Mouse (Mus musculus): ENCODE results near the gene Shkbp1. TPM values are rescaled to one million over a fixed set of nuclear protein-coding genes. Genes with fewer than 3 reads are reported as not detected.

Shkbp1 gene
- 0.99 TPM for polyA plus RNA-seq (2014; fragmentation: Illumina TruSeq; extraction: RNeasy Lipid Tissue Mini Kit (QIAGEN cat#74804); ENCODE audit: low read depth, low replicate concordance)

GRCm38 (mm10) chr7:27355745-27356240 lies at the start of gene Shkbp1:
Gene Shkbp1 (minus strand): TSS chr7:27356019.

DNA sequence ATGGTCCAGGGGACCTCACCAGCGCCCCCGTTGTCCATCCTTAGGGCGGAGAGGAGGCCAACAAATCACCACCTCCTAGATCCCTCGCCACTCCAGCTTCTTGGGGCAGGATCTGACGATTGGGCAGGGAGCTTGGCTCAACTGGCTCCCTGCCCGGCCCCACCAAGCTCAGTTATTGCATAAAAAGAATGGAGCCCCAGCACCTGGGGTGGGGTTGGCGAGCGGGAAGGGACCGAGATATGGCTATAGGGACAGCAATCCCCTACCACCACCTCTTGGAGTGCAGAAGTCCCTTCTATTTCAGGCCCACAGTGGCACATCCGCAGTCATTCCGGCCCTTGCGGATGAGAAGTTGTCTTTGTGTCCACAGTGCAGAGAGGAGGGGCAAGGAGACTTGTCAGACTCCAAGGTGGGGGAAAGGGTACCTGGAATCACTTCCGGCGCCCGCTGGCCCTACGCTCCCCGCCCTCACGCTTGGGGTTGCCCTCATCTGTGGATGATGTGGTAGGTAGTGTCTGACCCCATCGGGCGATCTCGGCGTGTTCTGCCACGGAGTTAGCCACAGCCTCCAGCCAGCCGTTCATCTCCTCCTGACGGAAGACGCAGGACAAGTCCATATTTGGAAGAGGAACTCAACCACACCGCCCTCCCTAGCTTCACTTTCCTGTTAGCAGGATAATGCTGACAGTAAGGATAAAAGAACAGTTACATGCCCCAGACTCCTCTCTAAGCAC lies 1.2 kb upstream of the Shkbp1 start, which contains the start of gene Gm20479:
TSS of gene Gm20479 (minus strand) at position 559 of the 734 bp plus-strand sequence.

DNA sequence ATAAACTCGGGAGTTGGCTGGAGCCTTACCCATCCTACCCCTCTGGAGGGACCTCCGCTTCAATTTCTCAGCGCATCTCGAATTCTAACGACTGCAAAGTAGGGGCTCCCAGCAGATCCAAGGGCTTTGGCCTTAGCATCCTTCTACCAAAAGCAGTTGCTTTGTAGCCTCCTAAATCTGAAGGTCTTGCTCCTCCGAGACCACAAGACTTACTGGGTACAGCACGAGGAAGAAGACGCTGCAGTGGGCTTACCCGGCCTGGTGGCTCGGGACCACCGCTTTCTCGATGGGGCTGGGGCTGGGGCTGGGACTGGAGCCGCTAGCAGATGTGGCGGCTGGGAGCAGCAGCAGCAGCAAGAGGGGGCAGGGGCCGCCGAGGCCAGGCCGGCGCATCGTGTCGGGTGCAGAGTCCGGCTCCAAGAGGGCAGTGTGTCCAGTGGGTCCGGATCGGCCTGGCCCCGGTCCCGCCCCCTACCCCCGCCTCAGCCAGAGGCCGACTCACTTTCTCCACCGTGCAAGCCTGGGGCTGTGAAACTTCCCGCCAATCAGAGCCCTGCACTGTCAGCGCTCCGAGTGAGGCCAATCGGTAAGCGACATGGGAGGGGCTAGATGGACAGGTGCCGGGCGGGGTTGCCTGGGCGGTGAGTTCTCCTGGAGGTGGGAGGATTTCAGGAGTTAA lies 18.5 kb downstream of the Shkbp1 start, which contains the start of gene Ltbp4:
TSS of gene Ltbp4 (minus strand) at position 518 of the 679 bp plus-strand sequence.

Other genes starting within 250 kb of the Shkbp1 start
- gene Cyp2f2, start 236.1 kb downstream of the Shkbp1 start, polyA plus RNA-seq (2014; fragmentation: Illumina TruSeq; extraction: RNeasy Lipid Tissue Mini Kit (QIAGEN cat#74804); ENCODE audit: low read depth, low replicate concordance), result 70.2 TPM
- not detected for gene Cyp2t4, start 202.3 kb downstream of the Shkbp1 start, polyA plus RNA-seq (2014; fragmentation: Illumina TruSeq; extraction: RNeasy Lipid Tissue Mini Kit (QIAGEN cat#74804); ENCODE audit: low read depth, low replicate concordance)
- 6.1 TPM for gene Egln2, start 189.2 kb downstream of the Shkbp1 start, polyA plus RNA-seq (2014; fragmentation: Illumina TruSeq; extraction: RNeasy Lipid Tissue Mini Kit (QIAGEN cat#74804); ENCODE audit: low read depth, low replicate concordance)
- gene Rab4b, start 177.1 kb downstream of the Shkbp1 start, polyA plus RNA-seq (2014; fragmentation: Illumina TruSeq; extraction: RNeasy Lipid Tissue Mini Kit (QIAGEN cat#74804); ENCODE audit: low read depth, low replicate concordance), result 2.9 TPM
- not detected for gene Gm21983, start 174.9 kb downstream of the Shkbp1 start, polyA plus RNA-seq (2014; fragmentation: Illumina TruSeq; extraction: RNeasy Lipid Tissue Mini Kit (QIAGEN cat#74804); ENCODE audit: low read depth, low replicate concordance)
- gene Mia, start 174.9 kb downstream of the Shkbp1 start, polyA plus RNA-seq (2014; fragmentation: Illumina TruSeq; extraction: RNeasy Lipid Tissue Mini Kit (QIAGEN cat#74804); ENCODE audit: low read depth, low replicate concordance), result not detected
- gene BC024978, start 160.2 kb downstream of the Shkbp1 start, polyA plus RNA-seq (2014; fragmentation: Illumina TruSeq; extraction: RNeasy Lipid Tissue Mini Kit (QIAGEN cat#74804); ENCODE audit: low read depth, low replicate concordance), result 15.8 TPM
- 7.7 TPM for gene Snrpa, start 159.7 kb downstream of the Shkbp1 start, polyA plus RNA-seq (2014; fragmentation: Illumina TruSeq; extraction: RNeasy Lipid Tissue Mini Kit (QIAGEN cat#74804); ENCODE audit: low read depth, low replicate concordance)
- 0.58 TPM for gene Itpkc, start 127.4 kb downstream of the Shkbp1 start, polyA plus RNA-seq (2014; fragmentation: Illumina TruSeq; extraction: RNeasy Lipid Tissue Mini Kit (QIAGEN cat#74804); ENCODE audit: low read depth, low replicate concordance)
- 1.8 TPM for gene Coq8b, start 123.0 kb downstream of the Shkbp1 start, polyA plus RNA-seq (2014; fragmentation: Illumina TruSeq; extraction: RNeasy Lipid Tissue Mini Kit (QIAGEN cat#74804); ENCODE audit: low read depth, low replicate concordance)
- 0.35 TPM for gene Numbl, start 97.6 kb downstream of the Shkbp1 start, polyA plus RNA-seq (2014; fragmentation: Illumina TruSeq; extraction: RNeasy Lipid Tissue Mini Kit (QIAGEN cat#74804); ENCODE audit: low read depth, low replicate concordance)
- gene Ltbp4, start 18.3 kb downstream of the Shkbp1 start, polyA plus RNA-seq (2014; fragmentation: Illumina TruSeq; extraction: RNeasy Lipid Tissue Mini Kit (QIAGEN cat#74804); ENCODE audit: low read depth, low replicate concordance), result 1.6 TPM
- gene Gm20479, start 1.4 kb upstream of the Shkbp1 start, polyA plus RNA-seq (2014; fragmentation: Illumina TruSeq; extraction: RNeasy Lipid Tissue Mini Kit (QIAGEN cat#74804); ENCODE audit: low read depth, low replicate concordance), result not detected
- gene Sptbn4, start 91.7 kb upstream of the Shkbp1 start, polyA plus RNA-seq (2014; fragmentation: Illumina TruSeq; extraction: RNeasy Lipid Tissue Mini Kit (QIAGEN cat#74804); ENCODE audit: low read depth, low replicate concordance), result not detected
- gene Blvrb, start 92.0 kb upstream of the Shkbp1 start, polyA plus RNA-seq (2014; fragmentation: Illumina TruSeq; extraction: RNeasy Lipid Tissue Mini Kit (QIAGEN cat#74804); ENCODE audit: low read depth, low replicate concordance), result 1.6 TPM
- 2.0 TPM for gene Sertad3, start 117.7 kb upstream of the Shkbp1 start, polyA plus RNA-seq (2014; fragmentation: Illumina TruSeq; extraction: RNeasy Lipid Tissue Mini Kit (QIAGEN cat#74804); ENCODE audit: low read depth, low replicate concordance)
- 0.64 TPM for gene Sertad1, start 130.9 kb upstream of the Shkbp1 start, polyA plus RNA-seq (2014; fragmentation: Illumina TruSeq; extraction: RNeasy Lipid Tissue Mini Kit (QIAGEN cat#74804); ENCODE audit: low read depth, low replicate concordance)
- gene Prx, start 143.3 kb upstream of the Shkbp1 start, polyA plus RNA-seq (2014; fragmentation: Illumina TruSeq; extraction: RNeasy Lipid Tissue Mini Kit (QIAGEN cat#74804); ENCODE audit: low read depth, low replicate concordance), result not detected
- not detected for gene Hipk4, start 167.2 kb upstream of the Shkbp1 start, polyA plus RNA-seq (2014; fragmentation: Illumina TruSeq; extraction: RNeasy Lipid Tissue Mini Kit (QIAGEN cat#74804); ENCODE audit: low read depth, low replicate concordance)
- gene Pld3, start 197.2 kb upstream of the Shkbp1 start, polyA plus RNA-seq (2014; fragmentation: Illumina TruSeq; extraction: RNeasy Lipid Tissue Mini Kit (QIAGEN cat#74804); ENCODE audit: low read depth, low replicate concordance), result 0.82 TPM
- 2.3 TPM for gene 2310022A10Rik, start 197.2 kb upstream of the Shkbp1 start, polyA plus RNA-seq (2014; fragmentation: Illumina TruSeq; extraction: RNeasy Lipid Tissue Mini Kit (QIAGEN cat#74804); ENCODE audit: low read depth, low replicate concordance)
- 29.2 TPM for gene Akt2, start 235.5 kb upstream of the Shkbp1 start, polyA plus RNA-seq (2014; fragmentation: Illumina TruSeq; extraction: RNeasy Lipid Tissue Mini Kit (QIAGEN cat#74804); ENCODE audit: low read depth, low replicate concordance)

Measured in adrenal gland, adult 10 weeks (tissue).